Mouse (Mus musculus): Measurements from ENCODE around the gene Anxa11. TPM values are rescaled to one million over a fixed set of nuclear protein-coding genes. Genes with fewer than 3 reads are reported as not detected.

The Anxa11 gene
- 55.8 and 59.2 TPM in 2 replicates for polyA plus RNA-seq (2012; rRNA removed)

GRCm38 (mm10) chr14:25841991-25842687 is at the start of gene Anxa11:
TSS of gene Anxa11 (plus strand) at chr14:25842156.
- TF ChIP-seq POLR2A (IDR thresholded peaks at IDR 0.05; ENCODE audit: control insufficient read depth, low read depth, low read length) (peak; percentile 33; the same call in 1 of the 2 replicates), CTCF (IDR thresholded peaks at IDR 0.05; ENCODE audit: control insufficient read depth, insufficient read depth, insufficient replicate concordance, low read depth, low read length) (no peak)
- Histone ChIP-seq H3K27ac (ENCODE audit: control insufficient read depth, insufficient read depth, low read depth, low read length) (peak within 1 kb of the TSS; percentile 73), H3K27me3 (ENCODE audit: control insufficient read depth, insufficient read depth, low read length) (no peaks in the 10 kb centered on the region), H3K36me3 (ENCODE audit: control insufficient read depth, insufficient read depth, low read length) (no peaks in the 10 kb centered on the region), H3K4me1 (ENCODE audit: control insufficient read depth, insufficient read depth, low read length) (peaks cover 8% of the 10 kb centered on the region), H3K4me3 (ENCODE audit: control insufficient read depth, low read depth, low read length) (peak within 1 kb of the TSS; percentile 91)

GRCm38 (mm10) chr14:25794331-25794730 is 47.6 kb upstream of the Anxa11 start:
- Histone ChIP-seq H3K36me3 (ENCODE audit: control insufficient read depth, insufficient read depth, low read length) (no peaks in the 10 kb centered on the region), H3K4me3 (ENCODE audit: control insufficient read depth, low read depth, low read length) (no peak overlapping the region), H3K4me1 (ENCODE audit: control insufficient read depth, insufficient read depth, low read length) (no peaks in the 10 kb centered on the region), H3K27ac (ENCODE audit: control insufficient read depth, insufficient read depth, low read depth, low read length) (no peak overlapping the region), H3K27me3 (ENCODE audit: control insufficient read depth, insufficient read depth, low read length) (no peaks in the 10 kb centered on the region)
- TF ChIP-seq POLR2A (IDR thresholded peaks at IDR 0.05; ENCODE audit: control insufficient read depth, low read depth, low read length) = no peak
- TF ChIP-seq CTCF (IDR thresholded peaks at IDR 0.05; ENCODE audit: control insufficient read depth, insufficient read depth, insufficient replicate concordance, low read depth, low read length) = no peak

- Histone ChIP-seq H3K27me3 (ENCODE audit: control insufficient read depth, insufficient read depth, low read length) (no peaks in the 10 kb centered on the region), H3K4me1 (ENCODE audit: control insufficient read depth, insufficient read depth, low read length) (no peaks in the 10 kb centered on the region), H3K36me3 (ENCODE audit: control insufficient read depth, insufficient read depth, low read length) (no peaks in the 10 kb centered on the region), H3K27ac (ENCODE audit: control insufficient read depth, insufficient read depth, low read depth, low read length) (no peak overlapping the region; the same call in 1 of the 2 replicates), H3K4me3 (ENCODE audit: control insufficient read depth, low read depth, low read length) (no peak overlapping the region)
- no peak for TF ChIP-seq CTCF (IDR thresholded peaks at IDR 0.05; ENCODE audit: control insufficient read depth, insufficient read depth, insufficient replicate concordance, low read depth, low read length)
Measured at GRCm38 (mm10) chr14:25795067-25795466, 46.9 kb upstream of the Anxa11 start.

- H3K4me1 ChIP-seq (ENCODE audit: control insufficient read depth, insufficient read depth, low read length) = no peaks in the 10 kb centered on the region
- no peaks in the 10 kb centered on the region for H3K36me3 ChIP-seq (ENCODE audit: control insufficient read depth, insufficient read depth, low read length)
- no peak for TF ChIP-seq CTCF (IDR thresholded peaks at IDR 0.05; ENCODE audit: control insufficient read depth, insufficient read depth, insufficient replicate concordance, low read depth, low read length)
- H3K27me3 ChIP-seq (ENCODE audit: control insufficient read depth, insufficient read depth, low read length) = no peaks in the 10 kb centered on the region
- H3K4me3 ChIP-seq (ENCODE audit: control insufficient read depth, low read depth, low read length) = no peak overlapping the region
- no peak overlapping the region for H3K27ac ChIP-seq (ENCODE audit: control insufficient read depth, insufficient read depth, low read depth, low read length)
Measured at GRCm38 (mm10) chr14:25795561-25796174, 46.3 kb upstream of the Anxa11 start.

- no peak overlapping the region for H3K4me3 ChIP-seq (ENCODE audit: control insufficient read depth, low read depth, low read length)
- H3K27me3 ChIP-seq (ENCODE audit: control insufficient read depth, insufficient read depth, low read length) = no peaks in the 10 kb centered on the region
- H3K27ac ChIP-seq (ENCODE audit: control insufficient read depth, insufficient read depth, low read depth, low read length) = no peak overlapping the region
- H3K4me1 ChIP-seq (ENCODE audit: control insufficient read depth, insufficient read depth, low read length) = no peaks in the 10 kb centered on the region
- H3K36me3 ChIP-seq (ENCODE audit: control insufficient read depth, insufficient read depth, low read length) = no peaks in the 10 kb centered on the region
- no peak for TF ChIP-seq POLR2A (IDR thresholded peaks at IDR 0.05; ENCODE audit: control insufficient read depth, low read depth, low read length)
- TF ChIP-seq CTCF (IDR thresholded peaks at IDR 0.05; ENCODE audit: control insufficient read depth, insufficient read depth, insufficient replicate concordance, low read depth, low read length) = no peak
Measured at GRCm38 (mm10) chr14:25796619-25797018, 45.3 kb upstream of the Anxa11 start.

- TF ChIP-seq CTCF (IDR thresholded peaks at IDR 0.05; ENCODE audit: control insufficient read depth, insufficient read depth, insufficient replicate concordance, low read depth, low read length) (peak; percentile 93; the same call in 1 of the 2 replicates), POLR2A (IDR thresholded peaks at IDR 0.05; ENCODE audit: control insufficient read depth, low read depth, low read length) (no peak)
- Histone ChIP-seq H3K4me3 (ENCODE audit: control insufficient read depth, low read depth, low read length) (no peak overlapping the region), H3K27me3 (ENCODE audit: control insufficient read depth, insufficient read depth, low read length) (no peaks in the 10 kb centered on the region), H3K4me1 (ENCODE audit: control insufficient read depth, insufficient read depth, low read length) (peaks cover under 1% of the 10 kb centered on the region), H3K36me3 (ENCODE audit: control insufficient read depth, insufficient read depth, low read length) (no peaks in the 10 kb centered on the region), H3K27ac (ENCODE audit: control insufficient read depth, insufficient read depth, low read depth, low read length) (no peak overlapping the region)
Measured at GRCm38 (mm10) chr14:25800166-25800960, 41.6 kb upstream of the Anxa11 start.

- no peak overlapping the region for H3K4me3 ChIP-seq (ENCODE audit: control insufficient read depth, low read depth, low read length)
- no peaks in the 10 kb centered on the region for H3K36me3 ChIP-seq (ENCODE audit: control insufficient read depth, insufficient read depth, low read length)
- TF ChIP-seq POLR2A (IDR thresholded peaks at IDR 0.05; ENCODE audit: control insufficient read depth, low read depth, low read length) = no peak
- no peak for TF ChIP-seq CTCF (IDR thresholded peaks at IDR 0.05; ENCODE audit: control insufficient read depth, insufficient read depth, insufficient replicate concordance, low read depth, low read length)
- H3K27ac ChIP-seq (ENCODE audit: control insufficient read depth, insufficient read depth, low read depth, low read length) = no peak overlapping the region
- peaks cover 12% of the 10 kb centered on the region for H3K4me1 ChIP-seq (ENCODE audit: control insufficient read depth, insufficient read depth, low read length)
- H3K27me3 ChIP-seq (ENCODE audit: control insufficient read depth, insufficient read depth, low read length) = no peaks in the 10 kb centered on the region
Measured at GRCm38 (mm10) chr14:25802511-25802910, 39.4 kb upstream of the Anxa11 start.

Data from testis, adult 2 months (tissue).